Mouse (Mus musculus): Measurements from ENCODE around the gene Gm12355. TPM values are rescaled to one million over a fixed set of nuclear protein-coding genes. Genes with fewer than 3 reads are reported as not detected.

The Gm12355 gene
- total RNA-seq, 4 experiments from 2014 or later = 11.8 to 14.5 (median 13.1) TPM

- no peak for DNase-seq (ENCODE audit: low spot score in 2 of 2)
These were observed 21.5 kb downstream of the Gm12355 start for GRCm38 (mm10) chr11:98603953-98604352.

DNA sequence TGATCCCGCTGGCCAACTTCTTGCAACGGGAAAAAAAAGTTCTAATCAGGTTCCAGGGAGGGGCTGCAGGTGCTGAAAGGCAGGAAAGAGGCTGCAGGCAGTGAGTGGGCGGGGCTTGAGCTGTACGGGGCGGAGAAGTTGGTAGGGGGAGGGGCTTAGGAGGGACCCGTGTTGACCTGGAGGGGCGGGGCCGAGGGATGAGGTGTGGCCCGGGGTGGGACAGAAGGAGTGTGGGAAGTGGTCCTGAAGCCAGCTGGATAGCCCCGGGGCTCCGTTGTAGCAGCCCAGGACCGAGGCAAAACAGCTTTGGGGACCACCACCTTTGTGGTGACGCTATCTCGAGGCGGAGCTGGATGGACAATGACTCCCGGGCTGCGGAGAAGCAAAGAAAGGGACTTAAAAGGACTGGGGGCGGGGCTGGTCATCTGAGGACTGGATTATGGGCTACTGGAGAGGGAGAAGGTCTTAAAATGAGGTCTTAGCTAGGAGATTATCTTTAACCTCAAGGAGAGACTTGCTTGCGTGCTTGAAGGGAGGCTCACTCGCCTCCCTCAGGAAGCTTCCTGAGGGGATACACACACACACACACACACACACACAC, 23.3 kb downstream of the Gm12355 start:
- no peak for DNase-seq (ENCODE audit: low spot score in 2 of 2)

DNA sequence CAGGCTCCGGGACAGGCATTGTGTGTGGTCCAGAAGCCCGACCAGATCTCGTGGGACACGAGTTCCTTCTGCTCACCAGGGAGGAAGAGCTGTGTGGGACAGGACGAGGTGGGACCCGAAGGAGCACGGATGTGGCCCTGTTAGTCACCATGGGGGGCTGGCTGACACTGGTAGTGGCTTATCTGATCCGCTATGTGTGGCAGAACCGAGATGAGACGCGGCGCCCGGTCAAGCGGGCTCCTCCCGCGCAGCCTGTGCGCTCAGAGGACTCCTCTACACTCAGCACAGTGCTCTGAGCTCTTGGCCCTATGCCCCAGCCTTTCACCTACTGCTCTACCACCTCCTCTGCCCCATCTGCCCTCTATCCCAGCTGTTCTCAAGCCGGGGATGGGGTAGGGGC, 26.2 kb downstream of the Gm12355 start:
- DNase-seq (ENCODE audit: low spot score in 2 of 2) = no peak

GRCm38 (mm10) chr11:98598851-98599290, 26.6 kb downstream of the Gm12355 start:
- DNase-seq (ENCODE audit: low spot score in 2 of 2) = no peak

- no peak for DNase-seq (ENCODE audit: low spot score in 2 of 2)
These were observed 27.5 kb downstream of the Gm12355 start, which contains the start of gene Lrrc3c for GRCm38 (mm10) chr11:98597991-98598390. Gene Lrrc3c, plus strand, starts transcription at chr11:98598291.

GRCm38 (mm10) chr11:98597363-98597762, 28.1 kb downstream of the Gm12355 start:
- no peak for DNase-seq (ENCODE audit: low spot score in 2 of 2)

GRCm38 (mm10) chr11:98595955-98596354, 29.5 kb downstream of the Gm12355 start:
- no peak for DNase-seq (ENCODE audit: low spot score in 2 of 2)

- DNase-seq (ENCODE audit: low spot score in 2 of 2) = peak in 1 of 2 experiments; percentile 0
These were observed 30.0 kb downstream of the Gm12355 start for GRCm38 (mm10) chr11:98595473-98595872.

DNA sequence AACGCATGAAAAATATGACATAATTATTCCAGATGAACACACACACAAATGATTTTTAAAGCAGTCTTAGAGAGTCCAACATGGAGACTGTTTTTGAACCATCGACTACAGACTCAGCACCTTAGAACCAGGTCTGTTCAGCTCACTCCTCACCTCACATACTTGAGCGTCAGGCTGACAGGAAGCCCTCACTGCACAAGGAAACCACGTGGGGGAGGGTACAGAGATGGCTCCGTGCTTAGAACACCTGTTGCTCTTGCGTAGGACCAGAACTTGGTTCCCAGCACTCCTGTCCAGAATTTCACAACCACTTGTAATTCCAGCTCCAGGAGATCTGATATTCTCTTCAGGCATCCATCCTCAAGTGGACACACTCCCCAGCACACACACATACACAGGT, 30.4 kb downstream of the Gm12355 start:
- no peak for DNase-seq (ENCODE audit: low spot score in 2 of 2)

- no peak for DNase-seq (ENCODE audit: low spot score in 2 of 2)
These were observed 34.7 kb downstream of the Gm12355 start for GRCm38 (mm10) chr11:98590548-98591445.

DNA sequence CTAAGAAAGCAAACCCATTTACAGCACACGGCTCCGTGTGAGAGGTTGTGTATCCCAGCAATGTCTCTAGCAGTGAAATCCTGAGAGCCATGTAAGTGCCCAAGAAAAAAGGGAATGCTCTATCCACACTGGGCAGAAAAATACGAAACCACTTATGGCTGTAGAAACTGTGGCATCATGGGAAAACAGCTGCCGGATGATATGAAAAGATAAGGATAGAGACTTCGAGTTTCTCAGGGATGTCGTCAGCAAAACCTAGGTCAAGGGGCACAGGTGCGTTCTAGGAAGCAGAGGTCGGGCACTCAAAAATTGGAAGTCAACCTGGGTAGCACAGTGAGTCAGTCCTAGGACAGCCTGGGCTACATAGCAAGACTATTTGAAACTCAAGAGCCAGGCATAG, 36.2 kb downstream of the Gm12355 start:
- DNase-seq (ENCODE audit: low spot score in 2 of 2) = no peak

- DNase-seq (ENCODE audit: low spot score in 2 of 2) = no peak
These were observed 36.6 kb downstream of the Gm12355 start for GRCm38 (mm10) chr11:98588833-98589281.

DNA sequence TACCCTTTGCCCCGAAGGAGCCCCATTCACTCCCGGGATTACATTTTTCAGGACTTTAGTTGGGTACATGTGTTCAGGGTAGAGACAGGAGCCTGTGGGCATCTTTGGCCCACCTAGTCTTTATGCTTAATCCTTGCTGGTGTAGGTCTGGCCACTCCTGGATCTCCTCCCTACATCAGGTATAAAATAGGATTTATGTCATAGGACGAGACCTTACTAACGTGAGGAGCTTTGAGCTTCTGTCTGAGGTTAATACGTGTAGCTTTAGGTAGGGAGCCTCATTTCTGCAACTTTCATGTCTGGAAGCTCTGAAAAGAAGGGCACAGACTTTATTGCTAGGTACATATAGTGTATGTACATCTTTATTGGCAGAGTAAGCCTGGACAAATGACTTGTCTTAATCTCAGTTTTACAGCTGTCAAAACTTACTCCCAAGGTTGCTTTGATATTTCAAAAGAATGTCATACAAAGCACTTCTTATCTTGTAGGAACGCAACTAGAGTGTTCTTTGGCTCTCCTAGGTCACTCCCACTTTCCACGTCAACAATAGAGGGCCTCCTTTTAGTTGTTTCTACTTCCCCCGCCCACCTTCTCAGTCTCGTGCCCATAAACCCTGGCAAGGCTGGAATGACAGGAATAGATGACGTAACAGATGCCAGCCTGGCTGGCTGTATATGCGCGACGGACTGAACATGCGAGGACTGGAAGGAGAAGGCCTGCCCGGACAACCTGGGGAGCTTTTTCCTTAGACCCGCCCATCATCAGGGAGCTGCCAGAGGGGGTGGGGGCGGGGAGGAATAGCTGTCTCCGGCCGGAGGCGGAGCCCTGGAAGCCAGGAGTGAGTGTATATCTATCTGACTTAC, 37.5 kb downstream of the Gm12355 start:
- peak; percentile 13 to 33 for DNase-seq (ENCODE audit: low spot score in 2 of 2)

- peak; percentile 95 to 96 for DNase-seq (ENCODE audit: low spot score in 2 of 2)
These were observed 38.4 kb downstream of the Gm12355 start, which contains the start of gene Ormdl3 for GRCm38 (mm10) chr11:98586892-98587563. Gene Ormdl3, minus strand, starts transcription at chr11:98587368.

DNA sequence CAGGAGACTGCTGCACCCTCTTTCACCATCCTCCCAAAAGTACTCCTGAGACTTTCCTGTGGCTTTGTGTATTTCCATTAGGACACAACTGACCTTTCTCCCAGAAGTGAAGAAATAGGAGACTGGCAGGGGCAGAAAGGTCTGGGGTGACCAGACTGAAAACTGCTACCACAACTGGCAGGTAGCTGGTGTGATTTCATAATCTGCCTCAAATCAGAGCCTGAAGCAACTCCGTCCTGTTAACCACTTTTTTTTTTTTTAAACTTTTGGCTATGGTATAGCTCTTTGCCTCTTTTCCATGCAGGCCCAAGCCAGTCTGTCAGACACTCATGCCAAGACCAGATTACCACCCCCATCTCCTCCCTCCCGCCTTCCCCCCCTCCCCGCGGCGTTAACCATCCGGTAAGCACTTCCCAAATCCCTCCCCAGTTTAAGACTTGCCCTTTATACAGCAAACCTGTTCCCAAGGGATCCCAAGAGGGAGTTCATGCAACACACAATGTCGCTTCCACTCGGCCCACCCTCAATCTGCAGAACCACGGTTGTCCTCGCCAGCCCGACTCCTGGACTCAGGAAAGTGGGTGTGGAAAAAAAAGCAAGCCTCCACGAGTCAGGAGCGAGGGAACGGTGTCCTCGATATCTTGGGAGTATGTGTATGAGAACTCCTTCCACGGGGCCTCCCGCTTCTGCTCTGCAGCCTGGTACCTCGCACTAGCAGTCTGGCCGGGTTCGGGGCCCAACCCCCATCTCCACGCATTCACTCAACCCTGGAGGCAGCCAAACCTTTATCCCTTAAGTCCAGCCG, 39.2 kb downstream of the Gm12355 start:
- peak in 1 of 2 experiments; percentile 8 for DNase-seq (ENCODE audit: low spot score in 2 of 2)

DNA sequence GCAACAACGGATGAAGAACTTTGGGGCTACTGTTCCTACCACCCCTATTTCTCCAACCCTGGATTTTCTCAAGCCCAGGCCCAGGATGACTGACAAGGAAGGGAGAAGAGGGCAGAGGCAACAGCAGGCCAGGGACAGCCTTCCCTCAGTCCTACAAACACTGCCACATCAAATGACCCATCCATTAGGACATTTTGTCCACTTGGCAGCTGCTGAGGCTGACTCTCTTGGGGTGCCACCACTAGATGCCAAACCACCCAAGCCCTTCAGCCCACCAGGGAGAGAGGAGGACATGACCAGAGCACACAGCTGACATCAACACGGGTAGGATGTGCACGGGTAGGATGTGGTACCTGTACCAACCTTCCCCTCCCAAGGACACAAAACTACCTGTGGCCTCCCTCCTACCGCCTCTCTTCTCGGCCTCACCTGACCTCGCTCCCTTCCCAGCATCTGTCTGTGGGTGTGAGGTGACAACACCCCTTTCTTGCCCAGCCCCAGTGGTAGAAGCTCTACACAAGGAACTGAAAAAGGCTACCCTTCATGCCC, 40.8 kb downstream of the Gm12355 start:
- no peak for DNase-seq (ENCODE audit: low spot score in 2 of 2)

GRCm38 (mm10) chr11:98584146-98584545, 41.3 kb downstream of the Gm12355 start:
- DNase-seq (ENCODE audit: low spot score in 2 of 2) = no peak

DNA sequence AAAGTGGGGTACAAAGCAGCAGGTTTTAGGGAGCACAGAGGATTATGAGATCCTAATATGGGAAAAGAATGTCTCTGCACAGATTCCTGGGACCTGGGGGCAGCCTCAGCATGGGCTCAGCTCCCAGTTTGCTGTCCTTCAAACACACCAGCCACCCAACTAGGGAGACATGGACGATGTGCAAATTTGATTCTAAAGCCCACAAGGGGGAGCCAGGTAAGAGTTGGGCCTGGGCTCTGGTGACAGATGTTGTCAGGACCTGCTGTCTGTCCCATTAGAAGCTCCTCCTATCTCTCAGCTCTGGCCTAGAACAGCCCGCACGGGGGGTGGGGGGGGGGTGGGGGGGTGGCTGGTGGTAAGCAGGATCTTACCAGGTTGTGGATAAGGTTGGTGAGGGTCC, 41.9 kb downstream of the Gm12355 start:
- no peak for DNase-seq (ENCODE audit: low spot score in 2 of 2)

- DNase-seq (ENCODE audit: low spot score in 2 of 2) = no peak
These were observed 42.3 kb downstream of the Gm12355 start for GRCm38 (mm10) chr11:98583265-98583552.
